Mouse (Mus musculus): Measurements from ENCODE around the gene Kctd17.

- no peak for TF ChIP-seq CTCF (IDR thresholded peaks at IDR 0.05; ENCODE audit: low read depth)
- no peak for TF ChIP-seq EP300 (optimal IDR thresholded peaks at IDR 0.05)
Measured at GRCm38 (mm10) chr15:78401921-78402320, 26.4 kb upstream of the Kctd17 start.
